Mouse (Mus musculus): ENCODE results near the gene 4921536K21Rik.

- TF ChIP-seq POLR2A (IDR thresholded peaks at IDR 0.05; ENCODE audit: extremely low read depth, insufficient read depth, low read length) (no peak), CTCF (IDR thresholded peaks at IDR 0.05; ENCODE audit: extremely low read depth, insufficient read depth, low read length) (no peak)
These were observed 16.2 kb downstream of the 4921536K21Rik start for GRCm38 (mm10) chr11:3878660-3879059.

Data from cortical plate, adult 2 months (tissue).